Mouse (Mus musculus) natural killer cell, adult 2 months (primary cell): Measurements from ENCODE around the gene Gm21921.
"Not testable (repeated sequence)": the region's sequence is repeated elsewhere in the genome, so short reads cannot be mapped to it uniquely, and the experiment has no call there.

Source experiments
- DNase-seq, 2 experiments: peaks; one replicate each; pipeline ENCODE4 v3.0.0; 2022; ENCODE audit warnings: low spot score in 2 of 2

Gm21921 gene

DNA sequence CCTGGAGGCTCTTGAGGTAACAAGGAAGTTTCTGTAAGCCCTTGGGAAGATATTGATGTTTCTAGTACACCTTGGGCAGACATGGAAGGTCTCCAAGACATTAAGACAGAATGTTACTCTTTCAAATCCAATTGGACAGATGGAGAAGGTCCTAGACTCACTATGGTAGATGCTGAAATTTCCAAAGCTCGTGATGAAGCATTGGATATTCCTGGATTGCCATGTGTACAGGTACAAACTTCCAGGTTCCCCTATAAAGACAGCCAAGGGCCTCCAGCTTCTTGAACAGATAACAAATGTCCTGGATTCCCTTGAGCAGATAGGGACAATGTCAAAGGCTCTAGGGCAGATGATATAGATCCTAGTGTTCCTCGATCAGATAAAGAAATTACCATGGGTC lies at the start of gene Gm21921:
Gm21921 (minus strand) TSS at position 101 of the 400 bp plus-strand sequence.
- not testable (repeated sequence) for DNase-seq
